Mouse (Mus musculus) lung, postnatal 0 days (tissue): ENCODE data around the gene Olfr548-ps1. TPM values are rescaled to one million over a fixed set of nuclear protein-coding genes. Genes with fewer than 3 reads are reported as not detected.
"Not testable (repeated sequence)": the region's sequence is repeated elsewhere in the genome, so short reads cannot be mapped to it uniquely, and the experiment has no call there.

Source experiments
- ATAC-seq: fragments of 200-750 bp; cut with Nextera tagmentation; 2 replicates; pipeline ENCODE4 v1.8.0; 2017; ENCODE audit warnings: moderate library complexity
- DNase-seq: peaks from one replicate; pipeline ENCODE4 v3.0.0-alpha.2; 2016; ENCODE audit warnings: low spot score
- H3K27ac ChIP-seq: fragments of 300-500 bp; sonication (generic); 2 replicates; pipeline ENCODE4 v1.5.1; 2014; ENCODE audit warnings: antibody characterized with exemption, mild to moderate bottlenecking, low read length, mixed read lengths
- H3K27me3 ChIP-seq: fragments of 300-500 bp; sonication (generic); replicated peaks from 2 replicates; pipeline ENCODE4 v1.6.1; 2014; ENCODE audit warnings: low read length, mixed read lengths; ENCODE audit not compliant: insufficient read depth
- H3K36me3 ChIP-seq: fragments of 300-500 bp; sonication (generic); 2 replicates; pipeline ENCODE4 v1.6.1; 2014; ENCODE audit warnings: low read length, mixed read lengths; ENCODE audit not compliant: insufficient read depth
- H3K4me1 ChIP-seq: fragments of 300-500 bp; sonication (generic); 2 replicates; pipeline ENCODE4 v1.6.1; 2014; ENCODE audit warnings: antibody characterized with exemption, low read depth, low read length, mixed read lengths; ENCODE audit not compliant: insufficient read depth
- H3K4me2 ChIP-seq: fragments of 300-500 bp; sonication (generic); replicated peaks from 2 replicates; pipeline ENCODE4 v1.6.1; 2014; ENCODE audit warnings: low read depth, mild to moderate bottlenecking, low read length, moderate library complexity, mixed read lengths
- H3K4me3 ChIP-seq: fragments of 300-500 bp; sonication (generic); 2 replicates; pipeline ENCODE4 v1.5.1; 2014; ENCODE audit warnings: low read depth, low read length
- H3K9ac ChIP-seq: fragments of 300-500 bp; sonication (generic); replicated peaks from 2 replicates; pipeline ENCODE4 v1.6.1; 2014; ENCODE audit warnings: low read depth, mild to moderate bottlenecking
- H3K9me3 ChIP-seq: fragments of 300-500 bp; sonication (generic); 2 replicates; pipeline ENCODE4 v1.6.1; 2016; ENCODE audit warnings: low read length, mixed read lengths
- CTCF ChIP-seq: IDR thresholded peaks from 2 replicates; pipeline ENCODE4 v1.5.1; 2016; ENCODE audit warnings: antibody characterized with exemption, mild to moderate bottlenecking
- EP300 ChIP-seq: IDR thresholded peaks from 2 replicates; pipeline ENCODE4 v1.6.1; 2016; ENCODE audit warnings: antibody characterized with exemption, mild to moderate bottlenecking, control low read depth
- WGBS: fragments of 180-500 bp; shearing (Covaris S2); extraction: QIAGEN DNeasy Blood & Tissue Kit; methylation state at CpG from one replicate; pipeline ENCODE4 v1.1.7; 2014; 5-methylcytosine and 5-hydroxymethylcytosine counted together
- polyA plus RNA-seq: library from polyadenylated mRNA; unstranded; fragments of >200 nt; fragmentation: Nextera tagmentation; extraction: Ambion mirVana; gene quantifications from 2 replicates; pipeline ENCODE4 v1.2.1, GENCODE M21; 2015

The Olfr548-ps1 gene
- not detected in 2 replicates for polyA plus RNA-seq

GRCm38 (mm10) chr7:102540596-102540995, at the start of gene Olfr548-ps1:
Olfr548-ps1 (plus strand) TSS chr7:102540896.
- H3K4me1 ChIP-seq, result no peaks in the 10 kb centered on the region
- no peak within 1 kb of the TSS for H3K4me3 ChIP-seq
- no peak within 1 kb of the TSS for H3K27ac ChIP-seq
- TF ChIP-seq EP300 (no peak), CTCF (no peak)
- H3K27me3 ChIP-seq, result no peaks in the 10 kb centered on the region
- DNase-seq (no peak), ATAC-seq (no peak)
- no peak within 1 kb of the TSS for H3K4me2 ChIP-seq
- 81% methylated on average over 2 of the region's 2 CpGs for WGBS
- no peaks in the 10 kb centered on the region for H3K9me3 ChIP-seq
- no peaks in the 10 kb centered on the region for H3K36me3 ChIP-seq
- no peak within 1 kb of the TSS for H3K9ac ChIP-seq

GRCm38 (mm10) chr7:102494416-102494815, 46.3 kb upstream of the Olfr548-ps1 start:
- 44% methylated on average over 5 of the region's 7 CpGs for WGBS
- not testable (repeated sequence) for H3K27ac ChIP-seq, H3K9ac ChIP-seq, H3K4me3 ChIP-seq, H3K9me3 ChIP-seq, DNase-seq, H3K27me3 ChIP-seq, ATAC-seq, H3K4me1 ChIP-seq, H3K4me2 ChIP-seq, H3K36me3 ChIP-seq

DNA sequence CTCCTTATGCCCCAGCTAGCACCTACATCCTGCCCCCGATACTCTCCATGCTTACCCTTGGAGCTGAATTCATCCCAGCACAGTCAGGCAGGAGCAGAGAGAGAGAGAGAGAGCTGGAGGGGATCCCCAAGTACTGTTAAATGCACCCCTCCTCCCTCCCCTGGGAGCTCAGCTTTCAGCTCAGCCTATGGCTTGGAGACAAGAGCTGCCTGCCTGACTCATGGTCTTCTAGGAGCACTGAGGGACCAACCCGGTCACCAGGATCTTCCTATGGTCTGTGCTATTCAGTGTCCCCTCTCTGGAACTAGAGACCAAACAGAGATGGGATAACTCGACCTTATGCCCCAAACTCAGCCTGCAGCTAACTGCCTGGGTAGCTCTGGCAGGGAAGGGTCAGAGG, 41.2 kb upstream of the Olfr548-ps1 start, which contains the start of gene Olfr545:
Gene Olfr545, minus strand, starts transcription at position 101 of the 400 bp plus-strand sequence.
- TF ChIP-seq EP300 (no peak), CTCF (no peak)
- Histone ChIP-seq H3K36me3 (no peaks in the 10 kb centered on the region), H3K4me3 (no peak within 1 kb of the TSS), H3K27ac (no peak within 1 kb of the TSS), H3K9me3 (no peaks in the 10 kb centered on the region), H3K9ac (no peak within 1 kb of the TSS), H3K27me3 (no peaks in the 10 kb centered on the region), H3K4me2 (no peak within 1 kb of the TSS), H3K4me1 (no peaks in the 10 kb centered on the region)
- ATAC-seq (no peak), DNase-seq (no peak)
- WGBS, result 59% methylated on average over 3 of the region's 3 CpGs

DNA sequence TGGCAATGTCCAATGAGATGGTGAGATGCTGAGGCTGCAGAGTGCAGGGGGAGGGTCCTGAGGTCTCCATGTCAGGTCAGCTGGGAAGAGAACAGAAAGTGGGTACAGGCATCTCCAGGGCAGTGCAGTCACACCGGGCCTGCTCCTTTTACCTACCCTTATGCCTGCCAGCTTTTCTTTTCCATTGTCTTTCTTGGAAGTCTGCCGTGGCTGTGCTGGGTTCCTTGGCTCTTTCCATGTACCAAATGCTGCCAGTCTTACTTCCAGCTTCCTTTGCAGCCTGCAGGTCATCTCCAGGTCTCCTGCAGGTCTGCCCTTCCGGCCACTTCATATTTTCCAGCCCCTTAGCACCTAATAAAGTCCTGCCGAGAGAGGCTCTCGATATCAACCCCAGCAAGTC, 38.7 kb upstream of the Olfr548-ps1 start:
- ATAC-seq (no peak), DNase-seq (no peak)
- H3K9ac ChIP-seq, result no peak overlapping the region
- H3K36me3 ChIP-seq, result no peaks in the 10 kb centered on the region
- TF ChIP-seq EP300, result no peak
- TF ChIP-seq CTCF, result no peak
- H3K4me2 ChIP-seq, result no peak overlapping the region
- no peaks in the 10 kb centered on the region for H3K9me3 ChIP-seq
- H3K4me1 ChIP-seq, result no peaks in the 10 kb centered on the region
- H3K27me3 ChIP-seq, result no peaks in the 10 kb centered on the region
- no peak overlapping the region for H3K4me3 ChIP-seq
- WGBS, result 46% methylated on average over 5 of the region's 5 CpGs
- H3K27ac ChIP-seq, result no peak overlapping the region

- DNase-seq, result peak; percentile 72
- Histone ChIP-seq H3K4me2 (no peak overlapping the region), H3K27ac (no peak overlapping the region), H3K27me3 (no peaks in the 10 kb centered on the region), H3K36me3 (no peaks in the 10 kb centered on the region), H3K9me3 (no peaks in the 10 kb centered on the region), H3K4me3 (no peak overlapping the region), H3K9ac (no peak overlapping the region), H3K4me1 (no peaks in the 10 kb centered on the region)
- ATAC-seq, result peak; percentile 61
- no peak for TF ChIP-seq EP300
- peak; percentile 93 for TF ChIP-seq CTCF
- WGBS, result 44% methylated on average over 3 of the region's 3 CpGs
Measured at GRCm38 (mm10) chr7:102506848-102507247, 33.8 kb upstream of the Olfr548-ps1 start.

- Histone ChIP-seq H3K27ac (no peak overlapping the region), H3K4me3 (no peak overlapping the region), H3K9me3 (no peaks in the 10 kb centered on the region), H3K27me3 (no peaks in the 10 kb centered on the region), H3K4me1 (no peaks in the 10 kb centered on the region), H3K36me3 (no peaks in the 10 kb centered on the region), H3K9ac (no peak overlapping the region), H3K4me2 (no peak overlapping the region)
- 85% methylated on average over 9 of the region's 9 CpGs for WGBS
- ATAC-seq, result no peak
- TF ChIP-seq EP300 (no peak), CTCF (no peak)
- DNase-seq, result no peak
Measured at GRCm38 (mm10) chr7:102508066-102508465, 32.6 kb upstream of the Olfr548-ps1 start.

- no peak for DNase-seq
- H3K9ac ChIP-seq, result no peak overlapping the region
- H3K4me1 ChIP-seq, result no peaks in the 10 kb centered on the region
Measured at GRCm38 (mm10) chr7:102508666-102509065, 32.0 kb upstream of the Olfr548-ps1 start.

More at GRCm38 (mm10) chr7:102508666-102509065, 32.0 kb upstream of the Olfr548-ps1 start:
- no peak overlapping the region for H3K4me2 ChIP-seq
- no peak overlapping the region for H3K4me3 ChIP-seq
- WGBS, result 93% methylated on average over 6 of the region's 6 CpGs
- no peak for ATAC-seq
- H3K27me3 ChIP-seq, result no peaks in the 10 kb centered on the region
- no peaks in the 10 kb centered on the region for H3K36me3 ChIP-seq
- H3K9me3 ChIP-seq, result no peaks in the 10 kb centered on the region
- H3K27ac ChIP-seq, result no peak overlapping the region
- TF ChIP-seq EP300 (no peak), CTCF (no peak)
